Mouse (Mus musculus): ENCODE data around the gene Pcif1. TPM values are rescaled to one million over a fixed set of nuclear protein-coding genes. Genes with fewer than 3 reads are reported as not detected.
"Not testable (repeated sequence)": the region's sequence is repeated elsewhere in the genome, so short reads cannot be mapped to it uniquely, and the experiment has no call there.

Pcif1 gene
- total RNA-seq, 2 experiments from 2014 or later: 25.6 TPM

GRCm38 (mm10) chr2:164857101-164857821 is 21.8 kb upstream of the Pcif1 start, which contains the start of gene Pltp:
Gene Pltp, minus strand, starts transcription at chr2:164857711.
- no peak for TF ChIP-seq CTCF (IDR thresholded peaks at IDR 0.05)
- peak; percentile 68 for DNase-seq
- peak within 1 kb of the TSS; percentile 80 for H3K27ac ChIP-seq
- H3K4me3 ChIP-seq: peak within 1 kb of the TSS; percentile 83
- intact Hi-C loops (cut with DNase I): no loop called here

GRCm38 (mm10) chr2:164857842-164858553 is 21.1 kb upstream of the Pcif1 start:
- intact Hi-C loops (cut with DNase I): no loop called here
- H3K27ac ChIP-seq: peak overlapping the region; percentile 80
- peak overlapping the region; percentile 83 for H3K4me3 ChIP-seq
- peak; percentile 19 for DNase-seq
- no peak for TF ChIP-seq CTCF (IDR thresholded peaks at IDR 0.05)

- TF ChIP-seq CTCF (IDR thresholded peaks at IDR 0.05): no peak
- no peak overlapping the region for H3K27ac ChIP-seq
- intact Hi-C loops (cut with DNase I): no loop called here
- H3K4me3 ChIP-seq: no peak overlapping the region
- peak; percentile 4 for DNase-seq
Measured at GRCm38 (mm10) chr2:164859155-164859554, 19.9 kb upstream of the Pcif1 start.

- intact Hi-C loops (cut with DNase I): no loop called here
- Histone ChIP-seq H3K27ac (no peak overlapping the region), H3K4me3 (no peak overlapping the region)
- TF ChIP-seq CTCF (IDR thresholded peaks at IDR 0.05): no peak
- peak; percentile 9 for DNase-seq
Measured at GRCm38 (mm10) chr2:164859640-164860432, 19.3 kb upstream of the Pcif1 start.

- Histone ChIP-seq H3K4me3 (no peak overlapping the region), H3K27ac (peak overlapping the region; percentile 79)
- intact Hi-C loops (cut with DNase I): no loop called here
- TF ChIP-seq CTCF (IDR thresholded peaks at IDR 0.05): no peak
- DNase-seq: peak; percentile 27
Measured at GRCm38 (mm10) chr2:164861094-164861493, 18.0 kb upstream of the Pcif1 start.

- DNase-seq: peak; percentile 82
- no peak overlapping the region; the same call in 1 of the 2 replicates for H3K4me3 ChIP-seq
- peak overlapping the region; percentile 79 for H3K27ac ChIP-seq
- intact Hi-C loops (cut with DNase I): no loop called here
- no peak for TF ChIP-seq CTCF (IDR thresholded peaks at IDR 0.05)
Measured at GRCm38 (mm10) chr2:164862179-164862861, 16.8 kb upstream of the Pcif1 start.

GRCm38 (mm10) chr2:164863411-164863810 is 15.7 kb upstream of the Pcif1 start:
- intact Hi-C loops (cut with DNase I); H3K27ac ChIP-seq; H3K4me3 ChIP-seq: not testable (repeated sequence)
- DNase-seq: peak; percentile 7

- no peak for TF ChIP-seq CTCF (IDR thresholded peaks at IDR 0.05)
- intact Hi-C loops (cut with DNase I): no loop called here
Measured at GRCm38 (mm10) chr2:164864593-164864992, 14.5 kb upstream of the Pcif1 start.

GRCm38 (mm10) chr2:164866741-164867551 is 12.2 kb upstream of the Pcif1 start:
- intact Hi-C loops (cut with DNase I): no loop called here

More at GRCm38 (mm10) chr2:164864593-164864992, 14.5 kb upstream of the Pcif1 start:
- no peak overlapping the region for H3K27ac ChIP-seq
- peak; percentile 5 for DNase-seq
- no peak overlapping the region for H3K4me3 ChIP-seq

GRCm38 (mm10) chr2:164867566-164867965 is 11.5 kb upstream of the Pcif1 start:
- H3K27ac ChIP-seq: peak overlapping the region; percentile 72
- intact Hi-C loops (cut with DNase I): no loop called here
- DNase-seq: peak; percentile 32
- TF ChIP-seq CTCF (IDR thresholded peaks at IDR 0.05): peak; percentile 66
- H3K4me3 ChIP-seq: no peak overlapping the region

More at GRCm38 (mm10) chr2:164866741-164867551, 12.2 kb upstream of the Pcif1 start:
- H3K4me3 ChIP-seq: no peak overlapping the region
- peak overlapping the region; percentile 72 for H3K27ac ChIP-seq
- peak; percentile 59 for DNase-seq
- no peak for TF ChIP-seq CTCF (IDR thresholded peaks at IDR 0.05)

- peak; percentile 20 for DNase-seq
- intact Hi-C loops (cut with DNase I): no loop called here
- TF ChIP-seq CTCF (IDR thresholded peaks at IDR 0.05): no peak
- no peak overlapping the region for H3K4me3 ChIP-seq
- H3K27ac ChIP-seq: 0 out of 2 replicates have a peak overlapping the region, but pooled peaks have one; percentile 72
Measured at GRCm38 (mm10) chr2:164868491-164868890, 10.6 kb upstream of the Pcif1 start.
